Mouse (Mus musculus): Measurements from ENCODE around the gene Tnpo2.

DNA sequence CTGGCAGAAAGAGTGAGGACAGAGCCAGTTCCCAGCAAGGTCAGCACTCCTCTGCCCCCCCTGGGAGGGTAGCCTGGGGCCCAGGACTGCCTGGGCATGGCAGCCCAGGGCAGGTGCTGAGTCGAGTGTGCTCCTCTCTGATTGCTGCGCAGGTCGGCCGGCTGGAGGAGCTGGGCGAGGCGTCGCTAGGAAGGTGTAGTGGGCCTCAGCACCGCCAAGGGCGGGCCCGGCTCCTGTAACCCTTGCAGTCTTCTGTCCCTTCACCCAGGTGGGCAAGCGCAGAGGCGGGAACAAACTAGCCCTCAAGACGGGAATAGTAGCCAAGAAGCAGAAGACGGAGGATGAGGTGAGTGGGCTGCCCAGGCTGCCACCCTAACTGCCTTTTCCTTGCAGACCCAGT is 7.4 kb upstream of the Tnpo2 start:
- TF ChIP-seq CTCF (IDR thresholded peaks at IDR 0.05; ENCODE audit: low read depth) (no peak), EP300 (IDR thresholded peaks at IDR 0.05; ENCODE audit: low read depth) (no peak)

All from liver, postnatal 0 days (tissue).